Mouse (Mus musculus): ENCODE results near the gene Ints6.

DNA sequence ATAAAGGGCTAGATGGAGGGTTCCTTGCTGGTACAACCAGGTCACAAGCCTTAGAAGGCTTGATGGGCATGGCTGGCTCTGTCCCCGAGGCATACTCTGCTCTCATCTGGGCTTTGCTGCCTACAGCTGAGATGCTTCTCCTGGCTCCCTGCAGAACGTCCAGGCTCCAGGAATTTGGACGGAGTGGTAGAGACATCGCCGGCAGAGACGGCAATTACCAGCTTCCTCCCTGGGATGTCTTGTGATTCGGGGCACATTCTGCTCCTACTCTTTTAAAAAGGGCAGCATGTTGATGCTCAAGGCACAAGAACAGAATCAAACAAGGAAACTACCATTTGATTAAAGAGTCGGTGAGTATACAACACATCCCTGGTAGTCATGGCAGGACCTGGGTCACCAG is 97.6 kb downstream of the Ints6 start, which contains the start of gene Serpine3:
- TF ChIP-seq CTCF (IDR thresholded peaks at IDR 0.05; ENCODE audit: extremely low read depth, insufficient read depth, insufficient read length, insufficient replicate concordance) = no peak
- TF ChIP-seq POLR2A (IDR thresholded peaks at IDR 0.05; ENCODE audit: low read depth, low read length) = no peak

Measured in spleen, adult 2 months (tissue).